In genomic region chr10:88795226-88795625, GRCm38 (mm10) we compare ENCODE assay signal across 10 mouse cellular contexts.
"Had no signal": no experiment of that assay in that cellular context is flagged by ENCODE, and none has a peak within 500 bp of the region (broad histone marks: within the 10 kb centered on the region; RNA-seq: fewer than 3 reads in every experiment).

No protein-coding gene starts in this region.

- ATAC-seq: hindbrain, postnatal 0 days; intestine, embryonic 16.5 days; liver, embryonic 12.5 days had no signal

- DNase-seq: gastrocnemius, postnatal 14 days; gastrocnemius, postnatal 36 days; heart, postnatal 10 days; heart, postnatal 36 days; layer of hippocampus, adult 9-11 months; layer of hippocampus, postnatal 36 days; left cerebral cortex, postnatal 4 days had no signal
